Comparison of ENCODE assay signal across 9 mouse cellular contexts in genomic region chr2:113595329-113596091, GRCm38 (mm10).
A peak's percentile ranks its signal among the peaks of the same experiment; 100 is the strongest.
DNase-seq lines count a peak whose midpoint lies in the region; ATAC-seq and TF ChIP-seq lines count a peak whose summit lies in the region.
"Had no signal": no experiment of that assay in that cellular context is flagged by ENCODE, and none has a peak within 500 bp of the region (broad histone marks: within the 10 kb centered on the region; RNA-seq: fewer than 3 reads in every experiment).

No protein-coding gene starts in this region.

- ATAC-seq in lung, postnatal 0 days: no peak
- no peak for ATAC-seq in liver, postnatal 0 days
- no peak for ATAC-seq in megakaryocyte, adult 5-6 weeks (ENCODE audit: poor library complexity, severe bottlenecking)

- no peaks in the 10 kb centered on the region for H3K9me3 ChIP-seq in lung, postnatal 0 days (ENCODE audit: low read length)
- H3K9me3 ChIP-seq in liver, postnatal 0 days (ENCODE audit: low read length): no peaks in the 10 kb centered on the region

- whole genome bisulfite sequencing in lung, postnatal 0 days: 30% methylated on average over 10 of the region's 10 CpGs
- 45% methylated on average over 10 of the region's 10 CpGs for WGBS in lung, adult 2 months
- WGBS in liver, postnatal 0 days (ENCODE audit: insufficient replicate concordance): 36% methylated on average over 10 of the region's 10 CpGs

- TF ChIP-seq CTCF in lung, postnatal 0 days (IDR thresholded peaks at IDR 0.05): no peak
- TF ChIP-seq CTCF in lung, adult 2 months (IDR thresholded peaks at IDR 0.05; ENCODE audit: insufficient read depth, low read length): no peak
- no peak for TF ChIP-seq CTCF in liver, postnatal 0 days (IDR thresholded peaks at IDR 0.05; ENCODE audit: low read depth)

- no peak overlapping the region for H3K9ac ChIP-seq in lung, postnatal 0 days (replicated peaks; ENCODE audit: low read depth)
- no peak overlapping the region for H3K9ac ChIP-seq in liver, postnatal 0 days (replicated peaks)

- no peaks in the 10 kb centered on the region for H3K36me3 ChIP-seq in lung, postnatal 0 days (ENCODE audit: insufficient read depth, low read length)
- no peaks in the 10 kb centered on the region for H3K36me3 ChIP-seq in liver, postnatal 0 days (replicated peaks; ENCODE audit: insufficient read depth, low read length)

- no peaks in the 10 kb centered on the region for H3K27me3 ChIP-seq in lung, postnatal 0 days (replicated peaks; ENCODE audit: insufficient read depth, low read length)
- H3K27me3 ChIP-seq in liver, postnatal 0 days (ENCODE audit: insufficient read depth, low read length): no peaks in the 10 kb centered on the region
- H3K27me3 ChIP-seq: megakaryocyte, embryonic 14.5 days had no signal

- H3K4me2 ChIP-seq in lung, postnatal 0 days (replicated peaks; ENCODE audit: low read depth, low read length): peak overlapping the region; percentile 19; the same call in 1 of the 2 replicates
- no peak overlapping the region for H3K4me2 ChIP-seq in liver, postnatal 0 days (ENCODE audit: low read depth, low read length)

- DNase-seq in lung, postnatal 0 days (ENCODE audit: low spot score): no peak
- no peak for DNase-seq in lung, adult 2 months
- DNase-seq in embryo, embryonic 9.5 days (ENCODE audit: extremely low spot score): peak; percentile 62
- DNase-seq in heart, postnatal 14 days: peak; percentile 12 to 38
- peak; percentile 61 for DNase-seq in liver, postnatal 0 days
- DNase-seq in c-Kit-positive CD71-positive TER-119-positive erythroid progenitor cells, embryonic 14.5 days (ENCODE audit: low spot score): no peak
- DNase-seq in urinary bladder, postnatal 36 days (ENCODE audit: low spot score in 2 of 2): no peak

- H3K4me1 ChIP-seq in lung, postnatal 0 days (ENCODE audit: insufficient read depth, low read depth, low read length): no peaks in the 10 kb centered on the region
- H3K4me1 ChIP-seq in lung, adult 2 months (ENCODE audit: control insufficient read depth, insufficient read depth, low read length): no peaks in the 10 kb centered on the region
- H3K4me1 ChIP-seq in liver, postnatal 0 days (ENCODE audit: insufficient read depth): peaks cover 8% of the 10 kb centered on the region; the same call in 1 of the 2 replicates
- H3K4me1 ChIP-seq: megakaryocyte, embryonic 14.5 days had no signal

- TF ChIP-seq POLR2A in lung, adult 2 months (IDR thresholded peaks at IDR 0.05; ENCODE audit: borderline replicate concordance, extremely low read depth, low read depth, low read length): no peak

- no peak overlapping the region for H3K4me3 ChIP-seq in lung, postnatal 0 days (ENCODE audit: low read depth, low read length)
- no peak overlapping the region for H3K4me3 ChIP-seq in lung, adult 2 months (replicated peaks; ENCODE audit: extremely low read depth, low read depth, low read length)
- no peak overlapping the region for H3K4me3 ChIP-seq in liver, postnatal 0 days (ENCODE audit: low read depth, low read length)
- H3K4me3 ChIP-seq: megakaryocyte, embryonic 14.5 days had no signal

- TF ChIP-seq EP300 in lung, postnatal 0 days (IDR thresholded peaks at IDR 0.05): no peak
- no peak for TF ChIP-seq EP300 in liver, postnatal 0 days (IDR thresholded peaks at IDR 0.05; ENCODE audit: low read depth)

- H3K27ac ChIP-seq in lung, postnatal 0 days (ENCODE audit: low read length): no peak overlapping the region
- no peak overlapping the region for H3K27ac ChIP-seq in liver, postnatal 0 days (ENCODE audit: low read depth)

- intact Hi-C loops in heart, postnatal 14 days (cut with DNase I): no loop called here

Comparison
In these comparisons a context has a peak if more than half of its experiments do, and no peak if none do; other contexts are left out.
1. DNase-seq: peak in embryo, embryonic 9.5 days (single experiment), heart, postnatal 14 days (2 of 2) and liver, postnatal 0 days (single experiment); none in lung, postnatal 0 days (single experiment), lung, adult 2 months (single experiment), c-Kit-positive CD71-positive TER-119-positive erythroid progenitor cells, embryonic 14.5 days (single experiment) and urinary bladder, postnatal 36 days (0 of 2).